Mouse (Mus musculus): ENCODE data around the gene Calml3.

- TF ChIP-seq CTCF (IDR thresholded peaks at IDR 0.05; ENCODE audit: borderline replicate concordance, insufficient read depth, low read length) (no peak), POLR2A (IDR thresholded peaks at IDR 0.05; ENCODE audit: low read depth, low read length) (no peak)
These were observed 45.8 kb downstream of the Calml3 start for GRCm38 (mm10) chr13:3758347-3758746.

Measured in embryonic fibroblast, embryonic 13.5 days (primary cell).